Mouse (Mus musculus): ENCODE results near the gene Ltn1.

Ltn1 gene

DNA sequence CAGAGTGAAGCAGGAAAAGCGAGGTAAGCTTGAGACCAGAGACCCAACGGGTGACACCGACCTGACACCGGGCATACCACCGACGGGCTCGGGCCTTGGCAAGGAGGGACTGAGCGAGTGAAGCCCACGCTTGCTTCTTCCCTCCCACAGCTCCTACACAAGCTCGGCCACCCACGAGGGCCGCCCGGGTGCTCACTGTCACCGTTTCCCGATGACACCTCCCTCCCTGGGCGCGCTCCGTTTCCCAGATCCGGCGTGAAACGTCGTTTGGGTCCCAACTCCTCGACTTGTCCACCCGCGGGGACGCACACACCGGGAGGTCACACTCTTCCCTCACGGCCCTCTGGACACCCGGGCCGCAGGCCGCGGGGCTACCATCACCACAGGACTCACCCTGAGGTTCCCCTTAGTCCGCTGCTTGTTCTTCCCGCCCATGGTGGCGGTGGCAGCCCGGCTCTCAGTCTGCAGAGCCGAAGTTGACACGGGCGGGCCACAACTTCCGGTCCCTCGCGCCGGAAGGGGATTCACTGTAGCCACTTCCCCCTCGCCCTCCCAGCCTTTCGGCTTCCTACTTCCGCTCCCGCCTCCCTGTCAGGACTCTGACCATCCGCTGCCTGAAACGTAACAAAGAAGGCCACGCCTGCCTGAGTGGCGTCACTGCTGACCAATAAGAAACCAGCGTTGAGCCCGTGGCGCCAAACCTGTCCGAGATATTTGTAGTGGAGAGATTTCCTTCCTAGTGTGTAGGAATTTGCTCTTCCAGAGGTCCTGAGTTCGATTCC lies at the start of gene Ltn1:
Gene Ltn1 (minus strand): TSS at position 580 of the 782 bp plus-strand sequence.
- peak; percentile 96 for DNase-seq (ENCODE audit: low spot score)

DNA sequence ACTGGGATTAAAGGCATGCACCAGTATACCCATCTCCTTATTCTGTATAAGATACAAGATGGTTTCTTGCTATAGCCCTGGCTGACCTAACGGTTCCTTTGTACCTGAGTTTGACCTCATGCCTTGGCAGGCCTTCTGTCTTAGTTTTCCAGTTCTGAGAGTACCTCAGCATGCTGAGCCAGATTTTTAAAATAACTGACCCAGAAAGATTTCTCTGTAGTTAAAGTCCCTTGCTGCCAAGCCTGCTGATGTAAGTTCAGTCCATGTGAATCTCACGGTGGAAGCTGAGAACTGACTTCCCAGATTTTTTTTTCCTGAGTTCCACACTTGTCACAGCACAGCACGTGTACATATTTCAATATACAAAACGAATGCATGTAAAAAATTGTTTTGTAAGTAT lies 38.2 kb upstream of the Ltn1 start:
- no peak for DNase-seq (ENCODE audit: low spot score)

DNA sequence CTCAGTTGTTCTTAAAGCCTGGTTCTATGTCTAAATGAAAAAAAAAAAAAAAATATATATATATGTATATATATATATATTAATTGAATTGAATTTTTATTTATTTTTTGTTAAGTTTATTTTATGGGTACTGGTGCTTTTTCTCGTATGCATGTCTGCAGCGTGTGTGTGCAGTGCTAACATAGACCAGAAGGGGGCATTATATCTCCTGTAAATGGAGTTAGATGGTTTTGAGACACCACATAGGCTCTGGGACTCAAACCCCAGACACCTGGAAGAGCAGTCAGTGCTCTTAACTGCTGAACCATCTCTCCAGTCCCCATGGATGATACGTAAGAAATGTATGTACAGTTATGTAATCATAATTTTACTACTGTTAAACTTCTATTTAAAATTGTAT lies 26.3 kb upstream of the Ltn1 start:
- no peak for DNase-seq (ENCODE audit: low spot score)

DNA sequence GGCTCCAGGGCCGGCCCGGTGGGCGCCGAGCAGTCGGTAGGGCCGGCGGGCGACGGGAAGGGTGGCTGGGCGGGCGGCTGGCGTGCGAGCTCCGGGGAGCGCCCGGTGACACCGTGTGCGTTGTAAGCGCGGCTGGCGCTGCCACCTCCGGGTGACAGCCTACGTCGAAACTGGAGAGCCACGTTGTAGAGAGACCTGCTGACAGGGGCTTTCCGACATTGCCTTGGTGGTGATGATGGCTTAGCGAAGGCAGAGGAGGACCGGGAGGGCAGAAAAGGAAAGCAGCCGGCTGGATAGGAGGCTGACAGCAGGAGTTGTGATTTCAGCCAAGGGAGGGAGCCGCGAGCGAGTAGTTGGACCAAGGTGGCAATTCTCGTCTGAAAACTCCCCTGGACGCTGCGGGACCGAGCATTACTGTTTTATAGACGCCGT lies 22.8 kb upstream of the Ltn1 start:
- DNase-seq (ENCODE audit: low spot score), result no peak

DNA sequence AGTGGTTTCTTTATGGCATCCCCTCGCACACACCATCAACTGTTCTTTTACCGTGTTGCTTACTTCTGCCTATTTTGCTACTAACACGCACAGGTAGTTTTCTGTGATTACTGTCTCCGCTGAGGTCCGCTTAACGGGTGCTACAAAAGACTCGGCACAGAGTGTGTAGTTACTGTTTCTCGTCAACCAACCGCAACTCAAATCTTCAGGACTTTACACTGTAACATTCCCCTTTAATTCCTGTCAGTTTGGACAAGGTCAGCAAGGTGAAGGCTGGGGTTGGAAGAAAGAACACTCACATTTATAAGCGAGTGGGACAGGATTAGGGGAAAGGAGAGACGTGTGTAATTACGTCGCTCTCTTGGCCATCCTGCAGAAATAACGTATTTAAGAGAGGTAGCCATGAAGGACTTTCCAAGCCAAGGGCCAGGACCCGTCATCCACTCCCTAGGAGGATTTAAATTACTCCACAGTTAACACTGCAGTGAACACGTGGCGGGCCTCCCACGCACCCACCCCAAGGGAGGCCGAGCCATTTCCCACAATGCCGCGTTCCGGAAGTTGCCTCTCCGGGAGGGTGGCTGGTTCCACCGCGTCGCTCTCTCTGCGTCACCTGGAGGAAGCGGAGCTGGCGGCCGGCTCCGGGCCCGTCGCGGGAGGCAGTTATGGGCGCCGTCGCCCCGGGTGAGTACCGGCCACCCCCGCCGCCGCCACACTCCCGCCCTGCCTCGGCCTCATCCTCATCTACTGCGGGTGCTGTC lies 22.2 kb upstream of the Ltn1 start, which contains the start of gene Usp16:
Gene Usp16 (plus strand): TSS at position 285 of the 761 bp plus-strand sequence.
- peak; percentile 94 for DNase-seq (ENCODE audit: low spot score)

DNA sequence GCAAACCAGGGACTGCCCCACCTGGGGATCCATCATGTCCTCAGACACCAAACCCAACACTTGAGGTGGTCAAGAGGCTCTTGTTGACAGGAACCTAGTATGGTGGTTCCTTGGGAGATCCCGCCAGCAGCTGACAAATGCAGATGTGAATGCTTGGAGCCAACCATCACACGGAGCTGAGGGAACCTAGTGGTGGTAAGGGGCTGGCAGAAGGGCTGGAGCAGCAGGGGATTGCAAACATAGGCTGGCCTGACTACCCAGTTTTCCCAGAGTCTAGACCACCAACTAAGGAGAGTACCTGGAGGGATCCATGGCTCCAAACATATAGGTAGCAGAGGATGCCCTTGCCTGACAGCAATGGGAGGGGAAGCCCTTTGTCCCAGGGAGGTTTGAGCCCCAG lies 20.8 kb upstream of the Ltn1 start:
- no peak for DNase-seq (ENCODE audit: low spot score)

DNA sequence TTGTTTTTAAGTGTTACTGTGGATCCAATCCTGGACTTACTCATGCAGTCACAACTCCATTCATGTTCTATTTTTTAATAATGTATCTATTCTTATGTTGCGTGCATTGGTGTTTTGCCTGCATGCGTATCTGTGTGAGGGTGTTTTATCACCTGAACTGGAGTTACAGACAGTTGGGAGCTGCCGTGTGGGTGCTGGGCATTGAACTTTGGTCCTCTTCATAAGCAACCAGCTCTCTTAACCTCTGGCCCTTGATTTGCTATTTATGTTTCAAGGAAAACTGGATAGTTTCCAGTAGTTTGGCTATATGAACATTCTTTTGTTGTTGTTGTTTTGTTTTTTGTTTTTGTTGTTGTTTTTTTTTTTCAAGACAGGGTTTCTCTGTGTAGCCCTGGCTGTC lies 13.1 kb upstream of the Ltn1 start:
- DNase-seq (ENCODE audit: low spot score), result no peak

DNA sequence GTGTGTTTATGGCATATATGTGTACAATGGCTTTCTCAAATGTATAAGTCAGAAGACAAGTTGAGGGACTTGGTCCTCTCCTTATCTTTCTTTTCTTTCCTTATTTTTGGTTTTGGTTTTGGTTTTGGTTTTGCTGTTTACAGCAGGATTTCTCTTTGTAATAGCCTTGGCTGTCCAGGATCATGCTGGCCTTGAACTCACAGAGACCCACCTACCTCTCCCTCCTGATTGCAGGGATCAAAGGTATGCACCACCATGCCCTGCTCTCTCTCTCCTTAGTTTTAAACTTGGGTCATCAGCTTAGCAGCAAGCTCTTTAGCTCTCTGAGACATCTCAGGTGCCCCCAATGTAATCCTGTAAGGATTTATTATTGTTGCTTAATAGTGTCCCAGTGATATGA lies 12.7 kb upstream of the Ltn1 start:
- DNase-seq (ENCODE audit: low spot score), result no peak

DNA sequence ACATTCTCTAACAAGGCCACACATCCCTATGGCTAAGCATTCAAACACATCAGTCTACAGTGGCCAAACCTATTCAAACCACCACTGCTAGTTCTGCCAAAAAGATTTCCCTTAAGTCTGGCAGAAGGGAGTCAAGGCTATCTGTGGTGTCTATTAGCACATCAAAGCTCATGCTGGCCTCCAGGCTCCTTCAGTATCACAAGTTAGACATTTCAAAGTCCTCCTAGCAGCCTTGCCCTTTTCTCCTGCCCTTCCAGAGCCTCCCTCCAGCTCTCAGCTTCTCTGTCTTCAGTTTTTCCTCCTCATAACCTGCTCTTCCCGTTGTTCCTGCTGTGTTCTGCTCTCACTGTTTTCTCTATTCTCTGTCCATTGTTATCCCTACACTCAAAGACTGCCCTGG lies 11.7 kb upstream of the Ltn1 start:
- no peak for DNase-seq (ENCODE audit: low spot score)

DNA sequence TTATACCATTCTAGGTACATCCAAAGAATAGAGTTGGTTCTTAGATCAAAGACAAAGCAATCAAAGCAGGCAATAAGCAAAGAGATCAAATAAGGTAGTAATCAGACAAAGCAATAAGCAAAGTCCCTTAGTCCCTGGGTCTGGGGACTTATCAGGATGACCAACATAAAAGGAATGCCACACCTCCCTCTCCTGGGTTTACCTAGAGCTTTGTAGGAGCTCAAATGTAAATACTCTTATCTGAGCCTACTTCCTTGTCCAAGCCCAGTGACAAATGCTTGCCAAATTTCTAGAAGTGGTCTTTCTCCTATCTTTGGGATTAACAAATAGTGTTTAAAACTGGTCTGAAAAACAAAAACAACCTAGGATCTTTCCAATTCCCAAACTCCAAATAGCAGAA lies 10.8 kb upstream of the Ltn1 start:
- DNase-seq (ENCODE audit: low spot score), result no peak

DNA sequence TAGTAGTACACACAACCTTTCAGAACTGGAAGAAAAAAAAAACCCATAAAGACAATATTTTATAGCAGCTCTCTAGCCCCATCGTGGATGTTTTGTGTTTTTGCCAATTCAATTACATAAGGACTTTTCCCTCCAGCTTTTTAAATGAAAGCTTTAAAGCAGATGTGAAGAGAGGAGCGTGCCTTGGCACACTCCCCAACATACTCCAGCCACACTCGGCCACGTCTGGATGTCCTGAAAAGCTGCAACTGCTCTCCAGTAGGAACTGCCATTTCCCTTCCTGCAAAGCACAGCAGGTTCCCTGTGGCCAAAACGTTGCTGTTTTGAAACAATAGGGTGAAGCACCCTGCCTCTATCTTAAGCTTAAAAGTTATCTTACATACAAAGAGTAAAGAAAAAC lies 9.9 kb upstream of the Ltn1 start:
- DNase-seq (ENCODE audit: low spot score), result no peak

DNA sequence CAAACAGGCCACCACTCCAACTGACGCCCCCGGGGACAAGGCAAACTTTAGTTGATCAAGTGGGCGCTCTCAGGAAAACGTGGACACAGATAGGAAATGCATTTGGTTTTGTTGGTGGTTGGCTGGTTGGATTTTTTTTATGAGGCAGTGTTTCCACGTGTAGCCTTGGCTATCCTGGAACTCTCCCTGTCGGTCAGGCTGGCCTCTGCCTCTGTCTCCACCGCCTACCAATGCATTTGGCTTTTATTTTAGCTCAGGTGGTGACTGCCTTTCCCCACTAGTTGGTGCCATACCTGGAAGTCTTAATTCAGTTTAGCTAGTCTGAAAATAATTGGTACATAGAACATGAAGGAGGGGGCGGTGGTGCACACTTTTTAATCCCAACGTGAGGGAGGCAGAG lies 8.7 kb upstream of the Ltn1 start:
- DNase-seq (ENCODE audit: low spot score), result no peak

DNA sequence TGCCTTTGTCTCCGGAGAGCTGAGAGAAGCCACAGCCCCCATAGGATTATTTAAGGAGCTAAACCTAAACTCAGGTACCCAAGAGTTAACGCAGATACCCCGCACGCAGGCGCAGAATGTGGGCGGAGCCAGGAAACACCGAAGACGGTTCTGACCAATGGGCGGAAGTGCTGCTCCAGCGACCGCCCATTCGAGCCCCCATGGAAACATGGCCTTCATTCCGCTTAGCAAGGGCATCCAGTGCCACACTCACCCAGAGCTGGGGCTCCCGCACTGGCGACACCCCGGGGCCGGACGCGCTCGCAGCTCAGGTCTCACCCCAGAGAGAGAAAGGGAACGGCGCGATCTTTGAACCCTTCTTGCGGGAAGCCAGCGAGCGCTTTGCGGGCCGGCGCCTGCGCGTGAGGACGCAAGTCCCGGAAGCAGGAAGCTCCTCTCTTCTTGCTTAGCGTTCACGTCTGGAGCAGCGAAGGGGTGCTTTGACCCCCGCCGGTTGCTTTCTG lies 7.8 kb upstream of the Ltn1 start, which contains the start of gene Rwdd2b:
Gene Rwdd2b (minus strand): TSS at position 390 of the 503 bp plus-strand sequence.
- peak; percentile 81 for DNase-seq (ENCODE audit: low spot score)

DNA sequence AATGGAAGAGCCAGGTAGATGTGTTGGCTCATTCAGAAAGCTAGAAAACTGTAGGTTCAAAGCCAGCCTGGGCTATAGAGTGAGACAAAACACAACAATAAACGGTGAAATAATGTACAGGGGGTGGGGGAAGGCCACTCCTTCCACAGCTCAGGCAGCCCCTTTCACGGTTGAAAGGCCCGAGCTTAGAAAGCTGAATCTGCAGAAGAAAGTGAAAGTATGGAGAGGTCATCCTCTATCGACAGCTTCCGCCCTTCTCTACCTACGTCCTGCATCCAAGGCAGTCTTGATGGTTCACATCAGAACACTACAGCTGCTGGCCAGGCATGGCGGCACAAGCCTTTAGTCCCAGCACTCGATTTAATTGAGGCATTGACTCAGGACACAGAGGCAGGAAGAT lies 6.3 kb upstream of the Ltn1 start:
- no peak for DNase-seq (ENCODE audit: low spot score)

DNA sequence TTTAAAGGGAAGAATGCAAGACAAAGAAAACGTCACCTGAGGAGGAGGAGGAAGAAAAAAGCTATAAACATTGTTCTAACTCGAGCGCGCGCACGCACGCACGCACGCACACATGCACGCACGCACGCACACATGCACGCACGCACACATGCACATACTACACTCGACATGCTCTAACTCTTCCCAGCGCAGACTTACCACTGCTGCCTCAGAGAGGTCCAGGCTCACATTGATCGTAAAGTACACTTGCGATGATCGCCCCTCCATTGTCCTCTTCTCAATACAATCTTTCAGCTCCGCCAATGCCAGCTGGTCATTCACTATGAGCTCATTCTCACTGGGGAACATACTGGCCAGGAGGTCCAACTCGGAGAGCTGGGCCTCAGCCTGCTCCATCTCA lies 4.7 kb upstream of the Ltn1 start:
- DNase-seq (ENCODE audit: low spot score), result no peak

DNA sequence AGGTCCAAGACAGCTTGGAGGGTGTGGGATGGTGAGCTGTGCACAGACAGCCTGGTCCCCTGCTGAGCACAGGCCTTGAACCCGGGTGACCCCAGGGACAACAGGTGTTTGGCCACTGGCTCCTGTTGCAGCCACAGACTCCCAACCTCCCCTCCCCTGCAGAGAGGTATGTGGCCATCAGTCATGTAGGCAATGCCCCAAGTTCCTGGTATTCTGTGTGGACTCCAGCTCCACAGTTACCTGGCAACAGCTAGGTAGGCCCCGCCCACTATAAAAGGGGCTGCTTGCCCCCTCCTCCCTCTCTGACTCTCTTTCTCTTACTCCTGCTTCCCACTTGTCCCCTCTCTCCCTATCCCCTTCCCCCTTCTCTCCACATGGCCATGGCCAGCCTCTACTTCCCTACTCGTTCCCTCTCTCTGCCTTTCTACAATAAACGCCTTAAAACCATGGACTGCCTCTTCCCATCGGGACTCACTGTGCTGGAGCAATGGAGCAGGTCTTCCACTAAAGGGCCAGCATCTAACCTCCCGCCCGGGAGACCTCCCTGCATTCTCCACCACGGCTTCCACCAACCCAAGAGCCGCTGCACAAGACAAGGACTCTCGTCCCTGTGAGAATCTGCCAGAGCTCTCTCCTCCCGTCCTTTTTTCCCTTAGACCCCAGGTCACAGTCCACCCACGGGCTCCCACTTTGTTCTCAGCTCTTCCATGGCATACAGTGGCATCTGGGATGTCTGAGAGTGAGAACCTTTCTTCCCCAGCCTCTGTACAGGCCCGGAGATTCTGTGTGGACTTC lies 3.2 kb upstream of the Ltn1 start:
- no peak for DNase-seq (ENCODE audit: low spot score)

DNA sequence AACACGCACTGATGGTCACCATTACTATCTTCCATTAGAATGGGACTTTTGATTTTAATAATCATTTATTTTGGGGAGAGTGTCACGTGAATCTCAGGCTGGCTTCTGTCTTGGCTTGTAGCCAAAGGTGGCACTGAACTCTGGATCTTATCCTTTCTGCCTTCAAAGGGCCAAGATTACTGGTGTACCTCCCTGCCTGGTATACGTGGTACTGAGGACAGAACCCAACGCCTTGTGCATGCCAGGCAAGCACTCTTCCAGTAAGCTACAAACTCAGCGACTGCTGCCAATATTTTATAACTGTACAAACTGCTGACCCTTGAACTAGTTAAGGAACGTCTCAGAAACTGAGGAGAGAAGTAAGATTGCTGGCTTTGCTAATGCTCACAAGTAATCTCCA lies 2.5 kb upstream of the Ltn1 start:
- DNase-seq (ENCODE audit: low spot score), result no peak

DNA sequence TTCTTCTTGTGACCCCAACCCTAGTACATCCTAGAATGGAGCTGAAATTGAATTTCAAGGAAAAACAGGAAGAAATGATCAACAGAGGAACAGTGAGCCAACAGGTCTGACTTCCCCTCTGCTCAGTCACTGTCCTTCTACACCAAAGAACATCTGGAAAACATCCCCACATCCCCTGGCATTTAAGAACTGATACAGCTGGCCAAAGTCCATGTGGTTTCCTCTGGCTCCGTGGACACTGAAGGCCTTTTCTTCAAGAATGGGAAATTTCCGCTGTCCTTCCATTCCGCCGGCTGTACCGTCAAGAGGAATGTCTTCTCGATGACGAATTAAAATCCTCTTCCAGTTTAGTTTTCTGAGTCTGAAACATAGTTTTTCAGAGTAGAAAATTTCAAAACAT lies 1.9 kb upstream of the Ltn1 start:
- no peak for DNase-seq (ENCODE audit: low spot score)

DNA sequence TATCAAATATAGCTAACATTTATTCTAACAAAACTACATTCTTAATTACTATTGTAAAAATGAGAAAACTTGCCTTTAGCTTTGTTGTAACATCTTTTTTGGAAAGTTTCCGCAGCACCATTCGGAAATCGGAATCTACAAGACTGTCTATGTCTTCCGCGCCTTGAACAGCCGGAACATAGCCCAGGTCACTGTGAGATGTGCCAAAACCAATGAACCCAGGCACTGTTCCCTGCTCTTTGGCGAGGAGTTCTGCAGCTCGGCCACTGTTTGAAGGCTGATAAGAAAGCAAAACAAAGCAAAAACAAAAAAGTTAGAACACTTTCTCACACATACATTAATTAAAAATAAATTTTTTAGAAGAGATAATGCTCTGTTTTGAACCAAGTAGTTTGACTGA lies 4.9 kb downstream of the Ltn1 start:
- DNase-seq (ENCODE audit: low spot score), result no peak

DNA sequence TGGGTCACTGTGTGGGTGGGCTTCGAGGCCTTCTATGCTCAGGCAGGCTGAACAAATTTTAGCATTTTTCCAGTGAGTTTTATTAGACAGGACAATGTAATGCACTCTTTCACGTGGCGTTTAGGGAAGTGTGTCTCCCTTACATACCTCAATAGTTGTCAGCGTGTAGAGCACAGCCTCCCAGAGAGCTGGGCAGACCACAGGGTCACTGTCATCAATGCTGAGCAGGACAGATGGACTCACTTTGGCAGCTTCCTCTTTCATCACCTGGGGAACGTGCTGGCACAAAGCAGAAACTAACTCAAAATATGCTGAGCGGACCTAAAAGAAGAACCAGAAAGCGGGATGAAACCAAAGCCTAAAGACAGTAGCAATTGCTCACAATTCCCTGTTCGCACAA lies 11.8 kb downstream of the Ltn1 start:
- DNase-seq (ENCODE audit: low spot score), result no peak

DNA sequence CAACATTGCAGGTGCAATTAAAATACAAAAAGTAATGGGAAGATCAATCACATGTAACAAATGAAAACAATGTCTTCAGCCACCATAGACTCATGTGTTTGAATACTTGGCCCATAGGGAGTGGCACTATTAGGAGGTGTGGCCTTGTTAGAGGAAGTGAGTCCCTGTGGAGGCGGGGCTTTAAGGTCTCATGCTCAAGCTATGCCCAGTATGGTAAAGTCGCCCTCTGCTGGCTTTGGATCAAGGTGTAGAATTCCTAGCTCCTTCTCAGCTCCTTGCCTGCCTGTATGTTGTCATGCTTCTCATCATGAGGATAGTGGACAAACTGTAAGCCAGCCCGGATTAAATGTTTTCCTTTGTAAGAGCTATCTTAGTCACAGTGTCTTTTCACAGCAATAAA lies 27.4 kb downstream of the Ltn1 start:
- DNase-seq (ENCODE audit: low spot score), result no peak

DNA sequence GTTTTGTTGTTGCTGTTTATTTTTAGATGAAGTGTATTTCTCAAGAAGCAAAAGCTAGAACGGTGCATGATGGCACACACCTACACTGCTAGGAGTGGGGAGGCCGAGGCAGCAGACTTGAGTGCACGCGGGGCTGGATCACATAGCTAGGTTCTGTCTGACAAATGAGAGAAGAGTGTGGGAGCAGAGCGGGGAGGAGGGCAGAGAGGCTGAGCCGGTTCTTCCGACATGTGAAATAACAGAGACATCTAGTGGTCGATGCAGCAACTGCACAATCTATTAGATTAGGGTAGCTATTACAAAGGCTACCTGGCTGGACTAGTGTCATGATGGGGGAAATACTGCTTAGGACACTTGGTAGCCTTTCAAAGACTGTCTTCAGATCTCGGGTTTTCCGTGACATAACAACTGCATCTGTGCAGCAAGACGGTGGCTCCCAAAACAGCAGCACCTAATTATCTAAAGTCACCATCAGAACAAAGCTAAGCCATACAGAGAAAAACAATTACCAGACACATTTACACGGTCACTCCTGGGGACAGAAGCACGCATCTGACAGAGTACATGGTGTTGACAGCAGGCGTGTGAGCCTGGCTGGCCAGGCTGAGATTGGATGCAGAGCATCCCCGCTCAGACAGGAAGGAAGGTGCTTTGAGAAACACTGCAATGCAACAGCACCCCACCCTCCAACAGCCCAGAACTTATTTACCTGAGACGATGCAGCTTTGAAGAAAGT lies 38.4 kb downstream of the Ltn1 start:
- DNase-seq (ENCODE audit: low spot score), result peak; percentile 55
